Mouse (Mus musculus) c-Kit-positive CD71-positive TER-119-negative erythroid progenitor cells, embryonic 14.5 days (primary cell): ENCODE results near the gene Cbx4.
"Not testable (repeated sequence)": the region's sequence is repeated elsewhere in the genome, so short reads cannot be mapped to it uniquely, and the experiment has no call there.

Source experiments
- DNase-seq: peaks from one replicate; pipeline ENCODE4 v3.0.0-alpha.2; 2013; ENCODE audit warnings: low read depth

Cbx4 gene

GRCm38 (mm10) chr11:119109415-119110071 is 23.5 kb upstream of the Cbx4 start:
- DNase-seq = no peak

GRCm38 (mm10) chr11:119108573-119109263 is 22.7 kb upstream of the Cbx4 start:
- no peak for DNase-seq

- no peak for DNase-seq
Measured at GRCm38 (mm10) chr11:119106289-119106688, 20.3 kb upstream of the Cbx4 start.

GRCm38 (mm10) chr11:119105748-119106147 is 19.7 kb upstream of the Cbx4 start:
- no peak for DNase-seq

GRCm38 (mm10) chr11:119105071-119105609 is 19.1 kb upstream of the Cbx4 start:
- no peak for DNase-seq

- DNase-seq = no peak
Measured at GRCm38 (mm10) chr11:119103991-119104390, 18.0 kb upstream of the Cbx4 start.

GRCm38 (mm10) chr11:119100355-119100754 is 14.3 kb upstream of the Cbx4 start:
- not testable (repeated sequence) for DNase-seq

GRCm38 (mm10) chr11:119098202-119098601 is 12.2 kb upstream of the Cbx4 start:
- DNase-seq = no peak

GRCm38 (mm10) chr11:119095441-119095840 is 9.4 kb upstream of the Cbx4 start:
- no peak for DNase-seq

- no peak for DNase-seq
Measured at GRCm38 (mm10) chr11:119093322-119093721, 7.3 kb upstream of the Cbx4 start.

- no peak for DNase-seq
Measured at GRCm38 (mm10) chr11:119092286-119092685, 6.3 kb upstream of the Cbx4 start.

GRCm38 (mm10) chr11:119091598-119091991 is 5.6 kb upstream of the Cbx4 start:
- no peak for DNase-seq

GRCm38 (mm10) chr11:119090961-119091597 is 5.1 kb upstream of the Cbx4 start:
- no peak for DNase-seq

- DNase-seq = no peak
Measured at GRCm38 (mm10) chr11:119090076-119090960, 4.3 kb upstream of the Cbx4 start.

- DNase-seq = no peak
Measured at GRCm38 (mm10) chr11:119089235-119090075, 3.4 kb upstream of the Cbx4 start.

- DNase-seq = no peak
Measured at GRCm38 (mm10) chr11:119088391-119089234, 2.6 kb upstream of the Cbx4 start.

- DNase-seq = no peak
Measured at GRCm38 (mm10) chr11:119087301-119088082, 1.5 kb upstream of the Cbx4 start.

GRCm38 (mm10) chr11:119085279-119086062 is 550 bp downstream of the Cbx4 start:
- DNase-seq = no peak
